Mouse (Mus musculus) C2C12 (cell line): ENCODE results near the gene Fam107b. TPM values are rescaled to one million over a fixed set of nuclear protein-coding genes. Genes with fewer than 3 reads are reported as not detected.
A peak's percentile ranks its signal among the peaks of the same experiment; 100 is the strongest.

Source experiments
- H3K27me3 ChIP-seq: one replicate; pipeline ENCODE4 v1.6.1; 2011; ENCODE audit not compliant: control insufficient read depth, insufficient read depth, insufficient read length
- H3K36me3 ChIP-seq: one replicate; pipeline ENCODE4 v1.6.1; 2011; ENCODE audit not compliant: control insufficient read depth, insufficient read depth
- H3K4me3 ChIP-seq: one replicate; pipeline ENCODE4 v1.5.1; 2011; ENCODE audit warnings: mild to moderate bottlenecking, control low read depth; ENCODE audit not compliant: poor library complexity, insufficient read depth, severe bottlenecking
- H3K79me2 ChIP-seq: one replicate; pipeline ENCODE4 v1.6.1; 2011; ENCODE audit not compliant: control insufficient read depth, insufficient read depth
- H3K79me3 ChIP-seq: one replicate; pipeline ENCODE4 v1.6.1; 2011; ENCODE audit warnings: low read depth, control low read depth
- H3ac ChIP-seq: one replicate; pipeline ENCODE3; 2011; ENCODE audit warnings: low read depth; ENCODE audit not compliant: control insufficient read depth, insufficient read length
- CEBPB ChIP-seq: IDR thresholded peaks from one replicate; pipeline ENCODE4 v1.6.1; 2011; ENCODE audit warnings: low read depth, mild to moderate bottlenecking, control low read depth, moderate library complexity
- CTCF ChIP-seq: IDR thresholded peaks from one replicate; pipeline ENCODE4 v1.5.1; 2011; ENCODE audit not compliant: control insufficient read depth, insufficient read depth, insufficient read length
- FOSL1 ChIP-seq: IDR thresholded peaks from one replicate; pipeline ENCODE4 v1.8.0; 2011; ENCODE audit warnings: mild to moderate bottlenecking, low read length; ENCODE audit not compliant: poor library complexity, insufficient read depth, severe bottlenecking
- MAX ChIP-seq: IDR thresholded peaks from one replicate; pipeline ENCODE4 v1.6.1; 2011; ENCODE audit warnings: mild to moderate bottlenecking, control low read depth
- MYOD1 ChIP-seq: IDR thresholded peaks from one replicate; pipeline ENCODE4 v1.6.1; 2011; ENCODE audit warnings: low read depth; ENCODE audit not compliant: control insufficient read depth, insufficient read length
- MYOG ChIP-seq: IDR thresholded peaks from one replicate; pipeline ENCODE4 v1.6.1; 2011; ENCODE audit not compliant: control insufficient read depth, insufficient read length; ENCODE audit errors: extremely low read depth
- USF1 ChIP-seq: IDR thresholded peaks from one replicate; pipeline ENCODE4 v1.6.1; 2011; ENCODE audit warnings: low read depth, mild to moderate bottlenecking, control low read depth, moderate library complexity
- polyA plus RNA-seq: library from polyadenylated mRNA; unstranded; fragments of >200 nt; fragmentation: generic; extraction: Trizol; gene quantifications from one replicate; pipeline ENCODE4 v1.2.1, GENCODE M21; 2012; ENCODE audit warnings: missing spikeins

Gene Fam107b
- polyA plus RNA-seq, 1 experiment: 16.6 TPM

DNA sequence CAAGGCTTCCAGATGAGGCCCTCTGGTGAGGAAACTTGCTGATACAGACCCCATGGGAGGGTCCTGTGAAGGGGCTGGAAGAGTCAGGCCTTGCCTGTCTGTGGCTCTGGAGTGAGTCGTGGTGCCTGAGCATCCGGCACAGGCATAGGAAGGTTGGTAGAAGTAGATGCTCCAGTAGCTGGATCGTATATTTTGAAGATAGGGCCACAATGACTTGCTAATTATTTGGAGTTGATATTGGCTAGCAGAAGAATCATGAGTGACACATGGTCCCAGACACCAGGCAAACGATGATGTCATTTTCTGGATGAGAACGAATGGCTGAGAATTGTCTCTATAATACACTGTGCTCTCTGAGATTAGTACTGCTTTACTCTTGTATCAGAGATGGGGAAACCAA, 150.8 kb downstream of the Fam107b start:
- no peaks in the 10 kb centered on the region for H3K36me3 ChIP-seq
- H3K79me3 ChIP-seq: peaks cover 65% of the 10 kb centered on the region
- H3K27me3 ChIP-seq: no peaks in the 10 kb centered on the region
- no peak overlapping the region for H3ac ChIP-seq
- TF ChIP-seq CTCF (no peak), MYOG (no peak), USF1 (no peak), MAX (no peak), FOSL1 (no peak), MYOD1 (no peak), CEBPB (no peak)
- H3K4me3 ChIP-seq: no peak overlapping the region
- peaks cover 100% of the 10 kb centered on the region for H3K79me2 ChIP-seq

DNA sequence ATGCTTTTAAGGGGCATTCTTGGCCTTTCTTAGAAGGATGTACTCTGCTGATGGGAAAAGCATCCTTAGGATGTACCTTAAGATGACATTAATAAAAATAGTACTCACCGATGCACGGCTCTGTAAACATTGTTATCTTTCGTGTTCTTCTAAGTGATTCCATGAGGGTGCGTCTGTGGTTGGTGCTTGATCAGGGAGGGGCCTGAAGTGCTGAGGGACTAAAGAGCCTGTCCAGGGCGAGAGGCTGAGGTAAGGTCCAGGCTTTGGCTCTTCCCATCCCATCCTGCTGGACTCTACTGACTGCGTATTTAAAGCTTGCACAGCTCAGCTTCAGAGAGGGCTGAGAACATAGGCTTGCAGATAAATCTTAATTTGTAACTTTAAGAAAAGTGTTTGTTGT, 151.7 kb downstream of the Fam107b start:
- Histone ChIP-seq H3K4me3 (no peak overlapping the region), H3K79me2 (peaks cover 98% of the 10 kb centered on the region), H3K79me3 (peaks cover 59% of the 10 kb centered on the region), H3K27me3 (no peaks in the 10 kb centered on the region), H3K36me3 (no peaks in the 10 kb centered on the region), H3ac (no peak overlapping the region)
- TF ChIP-seq MYOG (no peak), MAX (no peak), CTCF (no peak), CEBPB (no peak), FOSL1 (no peak), MYOD1 (no peak), USF1 (no peak)

DNA sequence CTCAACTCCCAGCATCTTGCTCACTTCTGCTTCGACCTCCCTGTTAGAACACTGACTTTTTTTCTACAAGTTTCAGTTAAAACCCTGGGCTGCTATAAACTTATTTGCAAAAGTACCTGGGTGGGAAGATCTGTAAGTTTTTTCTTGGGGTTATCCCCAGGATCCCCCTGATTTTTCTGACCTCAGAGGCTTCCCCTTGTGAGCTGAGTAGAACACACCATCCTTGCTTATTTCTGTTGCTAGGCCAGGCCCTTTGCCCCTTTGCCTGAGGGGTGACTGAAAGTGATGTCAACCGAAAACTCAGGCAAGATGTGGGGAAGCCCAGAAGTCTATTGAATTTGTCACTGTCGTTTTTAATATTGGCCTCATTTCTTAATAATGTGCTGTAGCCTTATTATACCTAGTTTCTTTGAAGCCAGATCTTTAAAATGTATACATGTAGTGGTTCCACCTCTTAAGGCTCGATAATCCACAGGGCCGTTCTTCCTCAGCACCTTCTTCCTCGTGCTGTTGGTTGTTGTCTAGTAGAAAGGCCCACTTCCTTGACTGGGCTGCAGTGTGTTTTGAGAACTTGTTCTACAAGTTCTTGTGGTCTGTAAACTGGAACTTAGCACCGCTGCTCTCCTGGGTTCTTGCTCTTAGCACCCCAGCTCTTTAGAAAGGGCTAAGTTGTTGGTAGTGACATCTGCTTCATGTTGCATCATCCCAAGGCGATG, 153.3 kb downstream of the Fam107b start:
- TF ChIP-seq MYOG (no peak), CEBPB (no peak), MAX (no peak), MYOD1 (no peak), USF1 (no peak), FOSL1 (no peak), CTCF (no peak)
- peaks cover 57% of the 10 kb centered on the region for H3K79me3 ChIP-seq
- H3K27me3 ChIP-seq: no peaks in the 10 kb centered on the region
- no peak overlapping the region for H3ac ChIP-seq
- no peak overlapping the region for H3K4me3 ChIP-seq
- no peaks in the 10 kb centered on the region for H3K36me3 ChIP-seq
- H3K79me2 ChIP-seq: peaks cover 98% of the 10 kb centered on the region

DNA sequence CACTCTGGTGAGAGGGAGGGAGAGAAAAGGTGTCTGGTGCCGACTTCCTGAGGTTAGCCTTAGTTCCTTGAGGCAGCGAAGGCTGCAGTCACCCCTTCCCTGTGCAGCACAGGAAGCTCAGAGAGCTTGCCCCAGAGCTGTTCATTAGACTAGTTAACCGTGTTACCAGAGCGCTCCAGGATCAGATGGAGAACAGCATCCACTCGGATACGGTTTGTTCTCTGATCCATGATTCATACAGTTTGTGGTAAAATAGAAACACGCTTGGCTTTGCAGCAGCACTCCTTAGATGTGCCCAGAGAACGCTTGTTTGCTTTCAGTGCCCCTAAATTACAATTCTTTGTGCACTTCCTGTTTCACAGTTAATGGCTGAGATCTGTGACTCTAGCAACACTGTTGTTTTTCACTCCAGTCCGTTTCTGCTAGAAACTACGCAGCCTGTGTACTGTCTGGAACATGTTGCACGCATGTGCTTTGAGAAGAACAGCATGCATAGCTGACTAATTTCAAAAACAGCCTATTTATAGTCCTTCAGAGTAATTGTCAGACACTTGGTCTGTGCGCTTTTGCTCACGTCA, 156.3 kb downstream of the Fam107b start:
- no peak overlapping the region for H3K4me3 ChIP-seq
- TF ChIP-seq FOSL1 (no peak), MYOD1 (no peak), CEBPB (no peak), CTCF (no peak), MAX (peak; percentile 76)
- H3K27me3 ChIP-seq: no peaks in the 10 kb centered on the region
- peak overlapping the region; percentile 49 for H3ac ChIP-seq
- peaks cover 98% of the 10 kb centered on the region for H3K79me2 ChIP-seq
- H3K36me3 ChIP-seq: no peaks in the 10 kb centered on the region
- peaks cover 64% of the 10 kb centered on the region for H3K79me3 ChIP-seq

DNA sequence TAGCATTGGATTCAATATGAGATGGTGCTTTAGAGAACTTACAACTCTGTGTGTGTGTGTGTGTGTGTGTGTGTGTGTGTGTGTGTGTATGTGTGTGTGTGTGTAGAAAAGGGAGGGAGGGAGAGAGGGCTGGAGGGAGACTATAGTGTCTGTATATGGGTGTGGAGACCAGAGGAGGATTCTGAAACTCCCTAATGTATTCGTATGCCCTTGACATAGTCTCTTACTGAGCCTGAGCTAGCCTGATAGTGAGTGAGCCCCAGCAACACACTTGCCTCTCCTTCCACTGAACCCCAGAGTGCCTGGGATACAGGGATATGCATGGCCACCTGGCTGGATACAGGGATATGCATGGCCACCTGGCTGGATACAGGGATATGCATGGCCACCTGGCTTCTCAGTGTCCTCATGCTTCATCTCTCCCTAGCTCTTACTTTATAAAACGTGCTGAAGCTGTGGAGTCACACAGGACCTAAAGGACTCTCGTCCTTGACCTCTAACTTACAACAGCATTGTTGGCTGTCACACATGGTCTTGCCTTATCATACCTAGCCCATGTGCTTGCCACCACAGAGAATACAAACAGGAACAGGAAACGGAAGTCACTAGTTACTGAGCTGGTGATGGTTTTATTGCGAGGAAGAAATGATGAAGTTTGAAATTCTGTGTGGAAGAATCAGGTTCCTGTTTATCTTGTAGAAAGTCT, 157.1 kb downstream of the Fam107b start:
- Histone ChIP-seq H3K27me3 (no peaks in the 10 kb centered on the region), H3K36me3 (no peaks in the 10 kb centered on the region), H3K79me2 (peaks cover 98% of the 10 kb centered on the region), H3K4me3 (no peak overlapping the region), H3ac (no peak overlapping the region), H3K79me3 (peaks cover 61% of the 10 kb centered on the region)
- TF ChIP-seq FOSL1 (no peak), CEBPB (no peak), USF1 (no peak), MAX (no peak), MYOD1 (no peak), MYOG (no peak), CTCF (no peak)

DNA sequence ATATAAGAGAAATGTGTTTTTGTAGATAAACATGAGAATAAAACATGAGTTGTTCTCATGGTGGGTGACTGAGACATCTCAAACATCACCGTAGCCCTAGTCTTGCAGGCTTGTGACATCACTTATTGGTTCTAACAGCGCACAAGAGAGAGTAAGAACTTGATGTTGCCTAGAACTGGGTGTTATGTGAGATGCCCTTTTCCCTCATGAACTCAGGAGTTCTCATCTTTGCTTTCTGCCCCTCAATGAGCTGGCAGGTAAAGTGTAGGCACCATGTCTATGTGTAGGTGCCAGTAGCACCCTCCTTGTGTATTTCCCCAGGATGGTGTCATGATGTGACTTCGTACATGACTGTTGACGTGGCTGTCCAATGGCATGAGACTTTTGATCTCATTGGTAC, 157.8 kb downstream of the Fam107b start:
- TF ChIP-seq MYOG (no peak), MYOD1 (no peak), MAX (no peak), USF1 (no peak), CTCF (no peak), FOSL1 (no peak), CEBPB (no peak)
- Histone ChIP-seq H3ac (no peak overlapping the region), H3K79me3 (peaks cover 61% of the 10 kb centered on the region), H3K27me3 (no peaks in the 10 kb centered on the region), H3K79me2 (peaks cover 97% of the 10 kb centered on the region), H3K36me3 (no peaks in the 10 kb centered on the region), H3K4me3 (no peak overlapping the region)
